Mouse (Mus musculus): Measurements from ENCODE around the gene Fbxl2. TPM values are rescaled to one million over a fixed set of nuclear protein-coding genes. Genes with fewer than 3 reads are reported as not detected.

Gene Fbxl2
- polyA plus RNA-seq, 1 experiment from 2014 or later = 8.7 TPM

DNA sequence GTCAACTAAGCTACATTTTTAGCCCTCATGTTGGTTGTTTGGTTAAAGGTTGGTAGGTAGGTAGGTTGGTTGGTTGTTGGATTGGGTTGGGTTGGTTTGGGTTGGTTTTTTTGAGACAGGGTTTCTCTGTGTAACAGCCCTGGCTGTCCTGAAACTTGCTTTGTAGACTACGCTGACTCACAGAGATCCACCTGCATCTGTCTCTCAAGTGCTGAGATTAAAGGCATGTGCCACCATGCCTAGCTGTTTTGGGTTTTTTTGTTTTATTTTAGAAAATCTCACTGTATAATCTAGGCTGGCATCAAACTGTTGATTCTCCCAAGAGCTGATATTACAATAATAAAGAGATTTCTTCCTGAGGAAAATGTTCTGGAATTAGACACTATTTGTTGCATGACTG, 102.6 kb downstream of the Fbxl2 start:
- H3K36me3 ChIP-seq (ENCODE audit: control insufficient read depth, insufficient read depth, low read length) = no peaks in the 10 kb centered on the region
- H3K9ac ChIP-seq (ENCODE audit: low read depth, low read length) = no peak overlapping the region
- 100% methylated on average over 1 of the region's 1 CpGs for WGBS
- no peaks in the 10 kb centered on the region for H3K9me3 ChIP-seq (ENCODE audit: control insufficient read depth, low read length)
- H3K27ac ChIP-seq (ENCODE audit: low read depth, low read length) = no peak overlapping the region
- H3K4me2 ChIP-seq (replicated peaks; ENCODE audit: low read depth, low read length) = no peak overlapping the region
- no peaks in the 10 kb centered on the region for H3K4me1 ChIP-seq (replicated peaks; ENCODE audit: control insufficient read depth, insufficient read depth, low read length)
- no peaks in the 10 kb centered on the region for H3K27me3 ChIP-seq (ENCODE audit: control insufficient read depth, insufficient read depth, low read length)
- no peak overlapping the region for H3K4me3 ChIP-seq (ENCODE audit: low read depth, low read length)
- ATAC-seq (ENCODE audit: low FRiP score) (no peak), DNase-seq (ENCODE audit: low spot score) (no peak)

GRCm38 (mm10) chr9:113941103-113941805, 104.7 kb downstream of the Fbxl2 start:
- H3K27me3 ChIP-seq (ENCODE audit: control insufficient read depth, insufficient read depth, low read length) = no peaks in the 10 kb centered on the region
- H3K27ac ChIP-seq (ENCODE audit: low read depth, low read length) = no peak overlapping the region
- no peak for DNase-seq (ENCODE audit: low spot score)
- no peak overlapping the region for H3K4me2 ChIP-seq (replicated peaks; ENCODE audit: low read depth, low read length)
- no peaks in the 10 kb centered on the region for H3K36me3 ChIP-seq (ENCODE audit: control insufficient read depth, insufficient read depth, low read length)
- H3K9me3 ChIP-seq (ENCODE audit: control insufficient read depth, low read length) = no peaks in the 10 kb centered on the region
- no peak overlapping the region for H3K4me3 ChIP-seq (ENCODE audit: low read depth, low read length)
- H3K9ac ChIP-seq (ENCODE audit: low read depth, low read length) = no peak overlapping the region
- no peak for ATAC-seq (ENCODE audit: low FRiP score)
- no peaks in the 10 kb centered on the region for H3K4me1 ChIP-seq (replicated peaks; ENCODE audit: control insufficient read depth, insufficient read depth, low read length)
- WGBS = 90% methylated on average over 3 of the region's 3 CpGs

DNA sequence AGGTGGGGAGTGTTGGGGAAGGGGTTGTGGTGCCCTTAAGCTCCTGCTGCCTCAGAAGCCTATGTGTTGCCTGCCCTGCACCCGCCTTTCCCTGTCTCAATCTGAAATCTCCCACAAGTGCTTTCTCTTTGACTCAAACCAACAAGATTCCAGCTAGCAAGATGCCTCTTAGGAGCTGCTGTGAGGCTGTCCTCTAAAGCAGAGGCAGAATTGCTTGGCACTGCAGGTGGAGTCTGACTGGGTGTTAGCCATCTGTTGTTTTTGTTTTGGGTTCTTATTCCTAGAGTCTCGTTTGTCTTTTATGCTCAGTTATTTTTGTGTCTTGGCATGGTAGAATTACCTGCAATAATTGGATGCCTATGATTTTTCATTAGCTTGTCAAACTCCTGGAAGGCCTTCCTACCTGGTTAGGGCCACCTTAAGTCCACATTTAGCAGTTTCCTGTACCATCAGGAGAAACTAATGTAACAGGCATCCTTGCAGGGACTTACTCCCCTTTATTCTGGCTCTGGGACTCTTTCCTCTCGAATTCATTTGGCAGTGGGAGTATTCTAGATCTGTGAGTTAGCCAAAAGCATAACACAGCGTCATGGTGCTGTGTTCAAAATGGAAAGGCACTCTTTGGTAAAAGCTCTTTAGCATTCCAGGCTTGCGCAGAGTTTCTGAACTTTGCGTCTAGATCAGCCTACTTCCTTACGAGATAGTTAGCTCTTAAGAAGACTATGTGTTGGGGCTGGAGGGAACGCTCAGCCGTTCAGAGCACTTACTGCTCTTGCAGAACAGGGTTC, 106.7 kb downstream of the Fbxl2 start:
- H3K9ac ChIP-seq (ENCODE audit: low read depth, low read length) = no peak overlapping the region
- no peak overlapping the region for H3K27ac ChIP-seq (ENCODE audit: low read depth, low read length)
- H3K4me2 ChIP-seq (replicated peaks; ENCODE audit: low read depth, low read length) = no peak overlapping the region
- H3K4me1 ChIP-seq (replicated peaks; ENCODE audit: control insufficient read depth, insufficient read depth, low read length) = no peaks in the 10 kb centered on the region
- WGBS = 89% methylated on average over 9 of the region's 9 CpGs
- H3K27me3 ChIP-seq (ENCODE audit: control insufficient read depth, insufficient read depth, low read length) = no peaks in the 10 kb centered on the region
- DNase-seq (ENCODE audit: low spot score) (no peak), ATAC-seq (ENCODE audit: low FRiP score) (no peak)
- H3K4me3 ChIP-seq (ENCODE audit: low read depth, low read length) = no peak overlapping the region
- no peaks in the 10 kb centered on the region for H3K36me3 ChIP-seq (ENCODE audit: control insufficient read depth, insufficient read depth, low read length)
- no peaks in the 10 kb centered on the region for H3K9me3 ChIP-seq (ENCODE audit: control insufficient read depth, low read length)

DNA sequence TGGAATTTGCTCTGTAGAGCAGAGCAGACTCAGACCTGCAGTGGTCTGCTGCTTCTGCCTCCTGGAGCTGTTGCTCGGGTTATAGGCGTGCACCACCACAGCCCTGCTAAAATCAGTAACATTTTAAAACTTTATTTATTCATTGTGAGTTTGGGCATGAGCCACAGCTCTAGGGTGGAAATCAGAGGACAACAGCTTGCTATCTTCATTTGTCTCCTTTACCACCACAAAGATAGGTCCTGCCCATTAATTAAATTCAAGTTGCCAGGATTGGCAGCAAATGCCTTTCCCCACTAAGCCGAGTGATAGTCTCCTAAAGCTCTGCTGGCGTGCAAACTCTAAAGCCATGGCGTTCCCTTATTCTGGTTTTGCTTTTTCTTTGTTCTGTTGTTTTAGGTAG, 110.4 kb downstream of the Fbxl2 start:
- Histone ChIP-seq H3K9me3 (ENCODE audit: control insufficient read depth, low read length) (no peaks in the 10 kb centered on the region), H3K4me2 (replicated peaks; ENCODE audit: low read depth, low read length) (no peak overlapping the region), H3K4me1 (replicated peaks; ENCODE audit: control insufficient read depth, insufficient read depth, low read length) (no peaks in the 10 kb centered on the region; the same call in 1 of the 2 replicates), H3K9ac (ENCODE audit: low read depth, low read length) (no peak overlapping the region), H3K27ac (ENCODE audit: low read depth, low read length) (no peak overlapping the region), H3K27me3 (ENCODE audit: control insufficient read depth, insufficient read depth, low read length) (no peaks in the 10 kb centered on the region), H3K36me3 (ENCODE audit: control insufficient read depth, insufficient read depth, low read length) (no peaks in the 10 kb centered on the region), H3K4me3 (ENCODE audit: low read depth, low read length) (no peak overlapping the region)
- no peak for DNase-seq (ENCODE audit: low spot score)
- 91% methylated on average over 5 of the region's 5 CpGs for WGBS
- ATAC-seq (ENCODE audit: low FRiP score) = no peak

DNA sequence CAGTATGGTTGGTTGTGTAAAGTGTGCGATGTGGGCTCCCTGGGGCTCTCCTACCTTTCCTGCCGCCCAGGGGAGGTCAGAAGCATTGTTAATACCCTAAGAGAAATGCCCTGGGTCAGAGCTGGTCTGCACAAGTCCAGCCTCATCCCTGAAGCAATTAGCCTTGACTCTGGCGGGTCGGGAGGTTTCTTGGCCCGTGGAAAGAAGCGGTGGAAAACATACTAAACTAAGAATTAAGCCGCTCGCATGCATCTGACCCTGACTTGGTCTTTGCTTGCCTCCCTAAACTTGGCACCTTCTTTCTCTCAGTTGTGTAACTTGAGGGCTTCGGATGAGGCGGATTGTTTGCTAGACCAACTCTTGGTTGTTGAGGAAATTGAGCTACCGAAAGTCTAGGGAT, 113.5 kb downstream of the Fbxl2 start:
- ATAC-seq (ENCODE audit: low FRiP score) = no peak
- no peaks in the 10 kb centered on the region for H3K9me3 ChIP-seq (ENCODE audit: control insufficient read depth, low read length)
- H3K36me3 ChIP-seq (ENCODE audit: control insufficient read depth, insufficient read depth, low read length) = no peaks in the 10 kb centered on the region
- no peaks in the 10 kb centered on the region; the same call in 1 of the 2 replicates for H3K4me1 ChIP-seq (replicated peaks; ENCODE audit: control insufficient read depth, insufficient read depth, low read length)
- 34% methylated on average over 11 of the region's 11 CpGs for WGBS
- H3K27ac ChIP-seq (ENCODE audit: low read depth, low read length) = no peak overlapping the region
- DNase-seq (ENCODE audit: low spot score) = peak; percentile 10
- peak overlapping the region; percentile 96 for H3K4me3 ChIP-seq (ENCODE audit: low read depth, low read length)
- peak overlapping the region; percentile 92 for H3K9ac ChIP-seq (ENCODE audit: low read depth, low read length)
- peak overlapping the region; percentile 53 for H3K4me2 ChIP-seq (replicated peaks; ENCODE audit: low read depth, low read length)
- H3K27me3 ChIP-seq (ENCODE audit: control insufficient read depth, insufficient read depth, low read length) = no peaks in the 10 kb centered on the region

DNA sequence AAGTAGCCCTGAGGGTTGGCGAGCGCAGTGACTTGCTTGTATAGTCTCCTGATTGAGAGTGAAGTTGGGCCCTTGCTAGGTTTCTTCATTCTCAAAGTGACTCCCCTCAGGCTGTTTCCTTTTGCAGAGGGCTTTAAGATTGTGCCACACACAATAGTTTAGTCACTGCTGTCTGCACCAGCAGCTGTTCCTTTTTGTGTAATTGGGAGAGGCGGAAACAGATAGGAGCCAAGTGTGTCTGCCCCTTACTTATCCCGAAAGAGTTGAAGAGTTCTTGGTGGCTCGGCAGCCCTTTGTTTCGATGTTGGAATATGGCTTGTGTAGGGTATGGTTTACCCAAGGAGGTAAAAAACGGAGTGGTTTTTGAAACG, 113.9 kb downstream of the Fbxl2 start:
- WGBS = 4% methylated on average over 8 of the region's 8 CpGs
- no peak for DNase-seq (ENCODE audit: low spot score)

GRCm38 (mm10) chr9:113931375-113932099, 114.5 kb downstream of the Fbxl2 start:
- H3K36me3 ChIP-seq (ENCODE audit: control insufficient read depth, insufficient read depth, low read length) = no peaks in the 10 kb centered on the region
- H3K4me2 ChIP-seq (replicated peaks; ENCODE audit: low read depth, low read length) = peak overlapping the region; percentile 53
- peak overlapping the region; percentile 88 for H3K27ac ChIP-seq (ENCODE audit: low read depth, low read length)
- no peaks in the 10 kb centered on the region for H3K9me3 ChIP-seq (ENCODE audit: control insufficient read depth, low read length)
- H3K27me3 ChIP-seq (ENCODE audit: control insufficient read depth, insufficient read depth, low read length) = no peaks in the 10 kb centered on the region
- peak overlapping the region; percentile 96 for H3K4me3 ChIP-seq (ENCODE audit: low read depth, low read length)
- peak overlapping the region; percentile 92 for H3K9ac ChIP-seq (ENCODE audit: low read depth, low read length)
- DNase-seq (ENCODE audit: low spot score) (peak; percentile 59), ATAC-seq (ENCODE audit: low FRiP score) (peak; percentile 22)
- no peaks in the 10 kb centered on the region; the same call in 1 of the 2 replicates for H3K4me1 ChIP-seq (replicated peaks; ENCODE audit: control insufficient read depth, insufficient read depth, low read length)
- WGBS = under 1% methylated on average over 39 of the region's 91 CpGs

More for the DNA sequence above, 113.9 kb downstream of the Fbxl2 start:
- Histone ChIP-seq H3K27me3 (ENCODE audit: control insufficient read depth, insufficient read depth, low read length) (no peaks in the 10 kb centered on the region), H3K36me3 (ENCODE audit: control insufficient read depth, insufficient read depth, low read length) (no peaks in the 10 kb centered on the region), H3K9ac (ENCODE audit: low read depth, low read length) (peak overlapping the region; percentile 92), H3K4me2 (replicated peaks; ENCODE audit: low read depth, low read length) (peak overlapping the region; percentile 53), H3K9me3 (ENCODE audit: control insufficient read depth, low read length) (no peaks in the 10 kb centered on the region), H3K4me1 (replicated peaks; ENCODE audit: control insufficient read depth, insufficient read depth, low read length) (no peaks in the 10 kb centered on the region; the same call in 1 of the 2 replicates), H3K4me3 (ENCODE audit: low read depth, low read length) (peak overlapping the region; percentile 96), H3K27ac (ENCODE audit: low read depth, low read length) (peak overlapping the region; percentile 88)
- no peak for ATAC-seq (ENCODE audit: low FRiP score)

DNA sequence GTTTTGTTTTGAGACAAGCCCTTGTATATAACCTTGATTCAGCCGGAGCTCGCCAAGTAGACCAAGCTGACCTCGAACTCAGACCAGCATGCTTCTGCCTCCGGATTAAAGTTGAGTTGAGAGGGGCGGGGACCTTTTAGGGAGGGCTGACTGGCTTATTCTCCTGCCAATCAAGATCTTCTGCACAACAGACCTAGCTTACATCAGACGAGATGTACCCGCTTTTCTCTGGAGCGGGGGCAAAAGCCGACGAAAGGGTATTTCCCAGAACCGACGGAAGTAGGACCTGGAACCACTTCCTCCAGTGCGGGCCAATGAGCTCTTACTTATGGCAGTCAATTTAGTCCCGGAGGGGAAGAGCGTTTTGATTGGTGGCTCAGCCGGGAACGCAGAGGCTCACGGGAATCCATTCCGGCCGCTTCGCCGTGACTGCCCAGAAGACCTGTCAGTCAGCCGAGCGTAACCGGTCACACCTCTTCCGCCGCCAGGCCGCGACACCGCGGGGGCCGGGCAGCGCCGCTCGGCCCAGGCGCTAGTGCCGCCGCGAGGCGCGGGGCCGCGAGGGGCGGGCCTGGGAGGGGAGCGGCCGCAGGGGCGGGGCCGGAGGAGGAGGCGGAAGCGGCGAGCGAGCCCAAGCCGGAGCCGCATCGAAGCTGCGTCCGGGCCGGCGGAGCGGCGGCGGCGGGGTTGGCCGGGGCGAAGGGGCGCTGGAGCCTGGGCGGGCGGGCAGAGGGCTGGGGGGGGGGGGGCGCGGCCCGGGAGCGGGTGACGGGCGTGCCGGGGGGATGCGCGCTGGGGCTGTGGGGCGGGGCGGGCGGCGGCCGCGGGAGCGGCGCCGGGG, 115.2 kb downstream of the Fbxl2 start, which contains the start of gene Ubp1:
TSS of gene Ubp1 (plus strand) at position 401 of the 841 bp plus-strand sequence.
- Histone ChIP-seq H3K27ac (ENCODE audit: low read depth, low read length) (peak within 1 kb of the TSS; percentile 88), H3K4me3 (ENCODE audit: low read depth, low read length) (peak within 1 kb of the TSS; percentile 96), H3K9ac (ENCODE audit: low read depth, low read length) (peak within 1 kb of the TSS; percentile 92), H3K4me1 (replicated peaks; ENCODE audit: control insufficient read depth, insufficient read depth, low read length) (no peaks in the 10 kb centered on the region; the same call in 1 of the 2 replicates), H3K27me3 (ENCODE audit: control insufficient read depth, insufficient read depth, low read length) (no peaks in the 10 kb centered on the region), H3K36me3 (ENCODE audit: control insufficient read depth, insufficient read depth, low read length) (no peaks in the 10 kb centered on the region), H3K4me2 (replicated peaks; ENCODE audit: low read depth, low read length) (peak within 1 kb of the TSS; percentile 53), H3K9me3 (ENCODE audit: control insufficient read depth, low read length) (no peaks in the 10 kb centered on the region)
- WGBS = under 1% methylated on average over 35 of the region's 86 CpGs
- DNase-seq (ENCODE audit: low spot score) = peak; percentile 94
- ATAC-seq (ENCODE audit: low FRiP score) = peak; percentile 97

Data from hindbrain, embryonic 11.5 days (tissue).